Mouse (Mus musculus): ENCODE data around the gene Rps19.

- TF ChIP-seq CTCF (IDR thresholded peaks at IDR 0.05; ENCODE audit: extremely low read depth, insufficient read depth, insufficient read length, insufficient replicate concordance) (no peak), POLR2A (IDR thresholded peaks at IDR 0.05; ENCODE audit: low read depth, low read length) (no peak)
These were observed 8.0 kb downstream of the Rps19 start for GRCm38 (mm10) chr7:24892125-24892583.
